13 mouse cellular contexts compared by ENCODE assay signal in genomic region chr13:97256849-97257379, GRCm38 (mm10). TPM values are rescaled to one million over a fixed set of nuclear protein-coding genes. Genes with fewer than 3 reads are reported as not detected.
DNase-seq lines count a peak whose midpoint lies in the region; ATAC-seq and TF ChIP-seq lines count a peak whose summit lies in the region.
"Had no signal": no experiment of that assay in that cellular context is flagged by ENCODE, and none has a peak within 500 bp of the region (broad histone marks: within the 10 kb centered on the region; RNA-seq: fewer than 3 reads in every experiment).

No protein-coding gene starts in this region.

- no peak overlapping the region for H3K27ac ChIP-seq in lung, embryonic 14.5 days (ENCODE audit: low read depth)
- no peak overlapping the region for H3K27ac ChIP-seq in lung, postnatal 0 days (ENCODE audit: low read length)
- H3K27ac ChIP-seq in forebrain, embryonic 15.5 days (replicated peaks), result peak overlapping the region; percentile 92
- peak overlapping the region; percentile 87 for H3K27ac ChIP-seq in midbrain, embryonic 10.5 days (replicated peaks)
- H3K27ac ChIP-seq: gastrocnemius, adult 2 months; limb, embryonic 12.5 days had no signal

- no peak overlapping the region for H3K4me3 ChIP-seq in lung, embryonic 14.5 days (ENCODE audit: low read depth, low read length)
- H3K4me3 ChIP-seq in lung, postnatal 0 days (ENCODE audit: low read depth, low read length), result no peak overlapping the region
- H3K4me3 ChIP-seq in forebrain, embryonic 15.5 days, result no peak overlapping the region
- H3K4me3 ChIP-seq in midbrain, embryonic 10.5 days, result peak overlapping the region; percentile 21; the same call in 1 of the 2 replicates
- H3K4me3 ChIP-seq: gastrocnemius, adult 2 months; limb, embryonic 12.5 days had no signal

- H3K9me3 ChIP-seq in lung, embryonic 14.5 days (ENCODE audit: low read depth, low read length), result no peaks in the 10 kb centered on the region
- no peaks in the 10 kb centered on the region for H3K9me3 ChIP-seq in lung, postnatal 0 days (ENCODE audit: low read length)
- no peaks in the 10 kb centered on the region for H3K9me3 ChIP-seq in forebrain, embryonic 15.5 days
- 0 out of 2 replicates have a peak, but pooled peaks cover 2% of the 10 kb centered on the region for H3K9me3 ChIP-seq in midbrain, embryonic 10.5 days (replicated peaks)
- H3K9me3 ChIP-seq: limb, embryonic 12.5 days had no signal

- no peak for TF ChIP-seq EP300 in lung, postnatal 0 days (IDR thresholded peaks at IDR 0.05)

- ATAC-seq in lung, embryonic 14.5 days (ENCODE audit: insufficient read depth), result no peak
- ATAC-seq in lung, postnatal 0 days, result no peak
- no peak for ATAC-seq in forebrain, embryonic 15.5 days (replicated peaks)

- H3K4me2 ChIP-seq in lung, embryonic 14.5 days, result no peak overlapping the region
- H3K4me2 ChIP-seq in lung, postnatal 0 days (replicated peaks; ENCODE audit: low read depth, low read length), result no peak overlapping the region
- peak overlapping the region; percentile 17 for H3K4me2 ChIP-seq in forebrain, embryonic 15.5 days (replicated peaks)
- H3K4me2 ChIP-seq: limb, embryonic 12.5 days had no signal

- TF ChIP-seq CTCF in lung, embryonic 14.5 days (IDR thresholded peaks at IDR 0.05; ENCODE audit: low read depth), result no peak
- TF ChIP-seq CTCF in lung, postnatal 0 days (IDR thresholded peaks at IDR 0.05), result no peak

- no peaks in the 10 kb centered on the region for H3K27me3 ChIP-seq in lung, embryonic 14.5 days (ENCODE audit: insufficient read depth, low read length)
- no peaks in the 10 kb centered on the region for H3K27me3 ChIP-seq in lung, postnatal 0 days (replicated peaks; ENCODE audit: insufficient read depth, low read length)
- no peaks in the 10 kb centered on the region for H3K27me3 ChIP-seq in forebrain, embryonic 15.5 days
- H3K27me3 ChIP-seq in midbrain, embryonic 10.5 days (ENCODE audit: low read depth, poor library complexity, severe bottlenecking), result peaks cover 18% of the 10 kb centered on the region

- H3K4me1 ChIP-seq in lung, embryonic 14.5 days (ENCODE audit: insufficient read depth), result peaks cover 8% of the 10 kb centered on the region; the same call in 1 of the 2 replicates
- no peaks in the 10 kb centered on the region for H3K4me1 ChIP-seq in lung, postnatal 0 days (ENCODE audit: insufficient read depth, low read depth, low read length)
- peaks cover 72% of the 10 kb centered on the region for H3K4me1 ChIP-seq in forebrain, embryonic 15.5 days
- H3K4me1 ChIP-seq in midbrain, embryonic 10.5 days, result peaks cover 92% of the 10 kb centered on the region

- H3K9ac ChIP-seq in lung, embryonic 14.5 days, result no peak overlapping the region
- no peak overlapping the region for H3K9ac ChIP-seq in lung, postnatal 0 days (replicated peaks; ENCODE audit: low read depth)
- H3K9ac ChIP-seq in forebrain, embryonic 15.5 days (replicated peaks), result peak overlapping the region; percentile 31; the same call in 1 of the 2 replicates
- H3K9ac ChIP-seq: limb, embryonic 12.5 days had no signal

- 30% methylated on average over 12 of the region's 12 CpGs for WGBS in lung, embryonic 14.5 days
- WGBS in lung, postnatal 0 days, result 31% methylated on average over 12 of the region's 12 CpGs
- 22% methylated on average over 12 of the region's 12 CpGs for WGBS in forebrain, embryonic 15.5 days
- WGBS in midbrain, embryonic 10.5 days, result 46% methylated on average over 12 of the region's 12 CpGs

- peak; percentile 51 for DNase-seq in lung, embryonic 14.5 days
- DNase-seq in lung, postnatal 0 days (ENCODE audit: low spot score), result no peak
- DNase-seq in midbrain, embryonic 10.5 days (ENCODE audit: low spot score), result peak; percentile 49
- peak; percentile 53 for DNase-seq in yolk sac, embryonic 10.5 days (ENCODE audit: low spot score)
- no peak for DNase-seq in heart, adult 18-20 months
- no peak for DNase-seq in right cerebral cortex, adult 18-20 months
- no peak for DNase-seq in spleen, postnatal 10 days (ENCODE audit: low spot score in 2 of 2)
- DNase-seq: cerebellum, adult 2 months; gastrocnemius, adult 2 months; right cerebral cortex, postnatal 14 days; thymus, postnatal 36 days had no signal

- H3K36me3 ChIP-seq in lung, embryonic 14.5 days (ENCODE audit: insufficient read depth), result peaks cover 14% of the 10 kb centered on the region
- no peaks in the 10 kb centered on the region; the same call in 1 of the 2 replicates for H3K36me3 ChIP-seq in lung, postnatal 0 days (ENCODE audit: insufficient read depth, low read length)
- H3K36me3 ChIP-seq in forebrain, embryonic 15.5 days, result no peaks in the 10 kb centered on the region
- peaks cover under 1% of the 10 kb centered on the region; the same call in 1 of the 2 replicates for H3K36me3 ChIP-seq in midbrain, embryonic 10.5 days

RNA-seq across cellular contexts. Expression of gene Enc1, which starts 16.0 kb away (rescaled TPM):
- polyA plus RNA-seq in lung, embryonic 14.5 days (2014; fragmentation: Nextera tagmentation; extraction: Ambion mirVana), result 14.0 and 14.1 TPM in 2 replicates
- 2.6 and 4.0 TPM in 2 replicates for polyA plus RNA-seq in lung, postnatal 0 days (2015; fragmentation: Nextera tagmentation; extraction: Ambion mirVana)
- polyA plus RNA-seq in forebrain, embryonic 15.5 days (2015; fragmentation: Nextera tagmentation; extraction: Ambion mirVana), result 82.4 and 103 TPM in 2 replicates
- polyA plus RNA-seq in midbrain, embryonic 10.5 days (2016; fragmentation: Nextera tagmentation; extraction: Ambion mirVana), result 7.5 and 11.2 TPM in 2 replicates
- total RNA-seq in heart, adult 18-20 months (2021), result 1 to 10 TPM; 7.4 to 8.8 TPM

RNA-seq across cellular contexts. Expression of gene Hexb, which starts 58.8 kb away (rescaled TPM):
- 22.9 and 26.4 TPM in 2 replicates for polyA plus RNA-seq in lung, embryonic 14.5 days (2014; fragmentation: Nextera tagmentation; extraction: Ambion mirVana)
- 23.6 and 26.6 TPM in 2 replicates for polyA plus RNA-seq in lung, postnatal 0 days (2015; fragmentation: Nextera tagmentation; extraction: Ambion mirVana)
- polyA plus RNA-seq in forebrain, embryonic 15.5 days (2015; fragmentation: Nextera tagmentation; extraction: Ambion mirVana), result 27.5 and 34.8 TPM in 2 replicates
- polyA plus RNA-seq in midbrain, embryonic 10.5 days (2016; fragmentation: Nextera tagmentation; extraction: Ambion mirVana), result 18.5 and 19.8 TPM in 2 replicates
- 10 to 100 TPM; 22.3 to 24.2 TPM for total RNA-seq in heart, adult 18-20 months (2021)

Comparison
In these comparisons a context has a peak if more than half of its experiments do, and no peak if none do; other contexts are left out.
1. DNase-seq: peak in lung, embryonic 14.5 days (single experiment), midbrain, embryonic 10.5 days (single experiment) and yolk sac, embryonic 10.5 days (single experiment); none in lung, postnatal 0 days (single experiment), heart, adult 18-20 months (0 of 2), right cerebral cortex, adult 18-20 months (single experiment) and spleen, postnatal 10 days (0 of 2).
2. H3K27ac ChIP-seq: peak in forebrain, embryonic 15.5 days (single experiment) and midbrain, embryonic 10.5 days (single experiment); none in lung, embryonic 14.5 days (single experiment) and lung, postnatal 0 days (single experiment).